Mouse (Mus musculus): ENCODE results near the gene Ralgapa1.

- TF ChIP-seq CTCF (IDR thresholded peaks at IDR 0.05; ENCODE audit: insufficient read depth, low read depth, low read length) (no peak), POLR2A (IDR thresholded peaks at IDR 0.05; ENCODE audit: insufficient read depth, low read depth, low read length) (no peak)
Measured at GRCm38 (mm10) chr12:55560025-55560690, 260.8 kb downstream of the Ralgapa1 start.

All from olfactory bulb, adult 2 months (tissue).